Mouse (Mus musculus) midbrain, embryonic 14.5 days (tissue): ENCODE measurements at regions not wholly inside any gene's neighbourhood (a gene's known extent, or its start where the extent isn't known, plus 50 kb on each side); places are given as distances from the start of the nearest gene placed in this dataset.

Source experiments
- ATAC-seq: fragments of 200-750 bp; cut with Nextera tagmentation; 2 replicates; pipeline ENCODE4 v1.8.0; 2017; ENCODE audit warnings: moderate number of reproducible peaks, moderate library complexity; ENCODE audit not compliant: low FRiP score, low TSS enrichment
- DNase-seq: peaks from one replicate; pipeline ENCODE4 v3.0.0-alpha.2; 2015
- H3K27ac ChIP-seq: fragments of 300-500 bp; sonication (generic); replicated peaks from 2 replicates; pipeline ENCODE4 v1.5.1; 2014; ENCODE audit warnings: mild to moderate bottlenecking, low read depth, low read length, moderate library complexity
- H3K27me3 ChIP-seq: fragments of 300-500 bp; sonication (generic); 2 replicates; pipeline ENCODE4 v1.6.1; 2014; ENCODE audit warnings: low read length, control low read depth, mixed read lengths; ENCODE audit not compliant: control insufficient read depth, insufficient read depth
- H3K36me3 ChIP-seq: fragments of 300-500 bp; sonication (generic); 2 replicates; pipeline ENCODE4 v1.6.1; 2014; ENCODE audit warnings: low read length, control low read depth; ENCODE audit not compliant: control insufficient read depth, insufficient read depth
- H3K4me1 ChIP-seq: fragments of 300-500 bp; sonication (generic); 2 replicates; pipeline ENCODE4 v1.6.1; 2014; ENCODE audit warnings: mild to moderate bottlenecking, antibody characterized with exemption, low read length, control low read depth; ENCODE audit not compliant: control insufficient read depth, insufficient read depth
- H3K4me2 ChIP-seq: fragments of 300-500 bp; sonication (generic); 2 replicates; pipeline ENCODE4 v1.6.1; 2014; ENCODE audit warnings: mild to moderate bottlenecking, low read length, moderate library complexity
- H3K4me3 ChIP-seq: fragments of 300-500 bp; sonication (generic); replicated peaks from 2 replicates; pipeline ENCODE4 v1.5.1; 2014; ENCODE audit warnings: low read depth, low read length
- H3K9ac ChIP-seq: fragments of 300-500 bp; sonication (generic); replicated peaks from 2 replicates; pipeline ENCODE4 v1.6.1; 2014; ENCODE audit warnings: mild to moderate bottlenecking, low read length, moderate library complexity
- H3K9me3 ChIP-seq: fragments of 300-500 bp; sonication (generic); 2 replicates; pipeline ENCODE4 v1.6.1; 2016; ENCODE audit warnings: low read length, control low read depth, mixed read lengths; ENCODE audit not compliant: control insufficient read depth
- WGBS: fragments of 180-500 bp; shearing (Covaris S2); extraction: QIAGEN DNeasy Blood & Tissue Kit; methylation state at CpG from one replicate; pipeline ENCODE4 v1.1.7; 2014; 5-methylcytosine and 5-hydroxymethylcytosine counted together

DNA sequence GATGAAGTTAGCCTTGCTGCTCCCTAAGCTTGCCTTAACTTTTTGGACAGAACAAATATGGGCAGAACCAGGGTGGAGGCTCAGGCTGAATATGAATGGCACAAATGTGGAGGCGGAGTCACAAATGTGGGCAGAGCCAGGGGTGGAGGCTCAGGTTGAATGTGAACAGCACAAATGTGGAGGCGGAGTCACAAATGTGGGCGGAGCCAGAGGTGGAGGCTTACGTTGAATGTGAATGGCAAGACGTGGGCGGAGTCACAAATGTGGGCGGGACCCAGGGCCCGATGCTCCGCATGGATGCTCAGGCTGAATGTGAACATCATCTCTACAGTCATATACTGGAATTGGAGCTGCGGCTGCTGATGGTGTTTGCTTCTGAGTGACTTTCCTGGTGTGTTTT is 420.0 kb downstream of the Cdh26 start:
- DNase-seq (peak; percentile 58), ATAC-seq (peak; percentile 31; the same call in 1 of the 2 replicates)
- Histone ChIP-seq H3K4me1 (peaks cover 24% of the 10 kb centered on the region; the same call in 1 of the 2 replicates), H3K9me3 (no peaks in the 10 kb centered on the region), H3K36me3 (no peaks in the 10 kb centered on the region), H3K4me3 (no peak overlapping the region), H3K9ac (no peak overlapping the region), H3K27me3 (no peaks in the 10 kb centered on the region), H3K27ac (0 out of 2 replicates have a peak overlapping the region, but pooled peaks have one; percentile 60), H3K4me2 (no peak overlapping the region; the same call in 1 of the 2 replicates)
- WGBS = 78% methylated on average over 10 of the region's 10 CpGs

DNA sequence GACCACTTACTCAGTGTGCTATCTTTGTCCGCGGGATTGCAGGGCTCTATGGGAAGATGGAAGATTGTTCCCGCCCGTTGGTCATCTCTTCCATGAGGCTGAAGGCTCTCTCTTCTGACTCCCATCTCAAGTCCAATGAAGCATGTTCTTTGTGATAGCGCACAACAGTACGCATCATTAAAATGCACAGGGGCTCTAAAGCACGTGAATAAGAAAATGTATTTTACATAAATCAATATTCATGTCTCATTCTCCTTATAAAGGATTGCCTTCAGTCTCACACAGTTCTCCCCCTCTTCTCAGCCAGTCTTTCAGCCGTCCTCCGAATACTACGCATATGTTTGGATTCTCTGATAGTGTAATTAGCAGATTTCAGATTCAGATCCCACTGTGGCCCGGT is 420.4 kb downstream of the Cdh26 start:
- WGBS = 32% methylated on average over 11 of the region's 11 CpGs
- ATAC-seq (peak; percentile 55; the same call in 1 of the 2 replicates), DNase-seq (peak; percentile 61)
- no peaks in the 10 kb centered on the region for H3K36me3 ChIP-seq
- H3K27me3 ChIP-seq = no peaks in the 10 kb centered on the region
- peak overlapping the region; percentile 18; the same call in 1 of the 2 replicates for H3K4me2 ChIP-seq
- no peak overlapping the region for H3K4me3 ChIP-seq
- H3K9me3 ChIP-seq = no peaks in the 10 kb centered on the region
- peaks cover 24% of the 10 kb centered on the region; the same call in 1 of the 2 replicates for H3K4me1 ChIP-seq
- no peak overlapping the region for H3K9ac ChIP-seq
- H3K27ac ChIP-seq = peak overlapping the region; percentile 60

DNA sequence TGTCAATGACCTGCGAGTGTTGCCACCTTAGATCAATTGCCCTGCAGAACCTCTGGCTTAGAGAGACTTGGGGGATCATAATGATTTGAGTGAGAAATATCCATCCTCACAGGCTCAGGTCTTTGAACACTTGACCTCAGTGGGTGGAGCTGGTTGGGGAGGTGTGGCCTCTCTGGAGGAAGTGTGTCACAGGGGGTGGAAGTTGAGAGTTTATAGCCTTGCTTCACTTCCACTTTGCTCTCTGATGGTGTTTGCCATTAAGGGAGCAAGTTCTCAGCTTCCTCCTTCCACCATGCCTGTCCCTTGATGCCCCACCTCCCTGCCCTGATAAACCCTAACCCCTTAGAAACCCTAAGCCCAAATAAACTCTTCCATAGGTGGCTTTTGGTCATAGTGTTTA is 423.7 kb downstream of the Cdh26 start:
- Histone ChIP-seq H3K9me3 (no peaks in the 10 kb centered on the region), H3K4me3 (no peak overlapping the region), H3K36me3 (no peaks in the 10 kb centered on the region), H3K27me3 (no peaks in the 10 kb centered on the region), H3K4me1 (peaks cover 24% of the 10 kb centered on the region; the same call in 1 of the 2 replicates), H3K9ac (no peak overlapping the region), H3K4me2 (no peak overlapping the region), H3K27ac (no peak overlapping the region)
- no peak for DNase-seq
- WGBS = 81% methylated on average over 1 of the region's 1 CpGs
- ATAC-seq = no peak

DNA sequence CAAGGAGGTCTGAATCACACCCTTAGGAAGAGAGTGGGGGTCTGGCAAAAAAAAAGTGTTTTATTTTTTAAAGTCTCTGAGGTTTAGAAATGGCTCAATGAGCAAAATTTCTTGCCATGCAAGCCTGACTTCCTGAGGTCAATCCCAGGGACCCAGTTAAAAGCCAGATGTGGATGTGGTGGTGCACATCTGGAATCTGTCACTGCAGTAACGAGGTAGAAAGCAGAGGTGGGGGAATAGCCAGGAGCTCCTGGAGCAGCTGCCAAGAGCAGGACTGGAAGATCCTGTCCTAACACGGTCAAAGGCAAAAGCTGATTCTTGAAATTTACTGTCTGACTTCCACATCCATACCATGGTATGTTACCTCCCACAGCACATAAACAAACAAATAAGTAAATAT is 424.4 kb downstream of the Cdh26 start:
- 65% methylated on average over 2 of the region's 2 CpGs for WGBS
- ATAC-seq (no peak), DNase-seq (no peak)

DNA sequence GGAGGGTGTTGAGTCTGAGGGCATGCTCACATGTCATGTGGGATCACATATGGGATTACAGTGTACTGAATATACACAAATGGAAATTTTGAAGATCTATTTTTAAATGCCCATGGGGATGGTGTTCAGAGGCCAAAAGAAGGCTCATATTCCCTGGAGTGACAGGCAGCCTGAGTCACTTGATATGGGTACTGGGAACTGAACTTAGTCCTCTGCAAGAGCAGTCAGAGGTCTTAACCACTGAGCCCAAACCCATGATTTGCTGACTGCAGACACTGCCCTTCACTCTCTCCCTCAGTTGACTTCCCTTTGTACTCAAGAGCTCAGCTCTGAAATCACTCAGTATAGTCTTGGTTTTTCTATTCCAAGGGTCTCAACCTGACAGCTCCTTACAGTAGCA is 432.3 kb downstream of the Cdh26 start:
- no peak for ATAC-seq
- no peak overlapping the region for H3K4me2 ChIP-seq
- DNase-seq = no peak

More for the DNA sequence above, 424.4 kb downstream of the Cdh26 start:
- no peak overlapping the region for H3K4me2 ChIP-seq
- H3K9ac ChIP-seq = no peak overlapping the region
- peaks cover 24% of the 10 kb centered on the region; the same call in 1 of the 2 replicates for H3K4me1 ChIP-seq
- H3K27me3 ChIP-seq = no peaks in the 10 kb centered on the region
- no peaks in the 10 kb centered on the region for H3K9me3 ChIP-seq
- H3K27ac ChIP-seq = no peak overlapping the region
- H3K4me3 ChIP-seq = no peak overlapping the region
- H3K36me3 ChIP-seq = no peaks in the 10 kb centered on the region

DNA sequence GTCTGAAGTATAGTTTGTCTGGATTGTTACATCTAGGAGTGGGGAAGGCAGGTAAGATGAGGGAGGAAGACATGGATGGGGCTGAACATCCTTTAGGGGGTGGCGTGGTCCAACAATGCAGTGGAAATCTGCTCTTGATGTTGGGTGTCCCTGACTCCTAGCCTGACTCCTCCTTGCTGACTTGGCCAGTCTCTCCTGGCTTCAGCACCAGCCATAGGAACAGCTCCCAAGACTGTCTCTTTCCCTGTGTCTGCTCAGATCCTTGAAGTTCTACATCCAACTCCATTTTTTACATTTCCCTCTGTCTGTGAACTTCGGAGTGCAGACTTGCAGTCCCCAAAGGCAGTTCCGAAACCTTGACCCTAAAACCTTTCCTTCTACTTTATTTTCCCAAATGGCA is 436.8 kb downstream of the Cdh26 start:
- Histone ChIP-seq H3K9me3 (no peaks in the 10 kb centered on the region), H3K27ac (no peak overlapping the region), H3K4me1 (no peaks in the 10 kb centered on the region), H3K27me3 (no peaks in the 10 kb centered on the region), H3K4me3 (no peak overlapping the region), H3K36me3 (no peaks in the 10 kb centered on the region), H3K4me2 (no peak overlapping the region), H3K9ac (no peak overlapping the region)
- ATAC-seq (no peak), DNase-seq (no peak)
- WGBS = 77% methylated on average over 3 of the region's 3 CpGs

More for the DNA sequence above, 432.3 kb downstream of the Cdh26 start:
- Histone ChIP-seq H3K36me3 (no peaks in the 10 kb centered on the region), H3K27ac (no peak overlapping the region), H3K4me1 (no peaks in the 10 kb centered on the region), H3K9ac (no peak overlapping the region), H3K4me3 (no peak overlapping the region), H3K27me3 (no peaks in the 10 kb centered on the region), H3K9me3 (no peaks in the 10 kb centered on the region)

DNA sequence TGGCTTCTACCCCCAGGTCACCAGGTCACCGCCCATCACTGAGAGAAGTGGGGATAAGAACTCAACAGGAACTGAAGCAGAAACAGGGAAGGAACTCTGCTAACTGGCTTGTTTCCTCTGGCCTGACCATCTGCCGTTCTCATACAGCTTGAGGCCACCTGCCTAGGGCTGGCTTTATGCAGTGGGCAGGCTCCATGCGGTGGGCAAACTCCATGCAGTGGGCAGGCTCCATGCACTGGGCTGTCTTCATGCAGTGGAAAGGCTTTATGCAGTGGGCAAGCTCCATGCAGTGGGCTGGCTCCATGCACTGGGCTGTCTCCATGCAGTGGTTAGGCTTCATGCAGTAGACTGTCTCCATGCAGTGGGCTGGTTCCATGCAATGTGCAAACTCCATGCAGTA is 438.8 kb downstream of the Cdh26 start:
- H3K36me3 ChIP-seq = no peaks in the 10 kb centered on the region
- H3K9ac ChIP-seq = no peak overlapping the region
- ATAC-seq (no peak), DNase-seq (no peak)
- H3K9me3 ChIP-seq = no peaks in the 10 kb centered on the region
- no peak overlapping the region for H3K4me2 ChIP-seq
- 79% methylated on average over 3 of the region's 3 CpGs for WGBS
- no peaks in the 10 kb centered on the region for H3K4me1 ChIP-seq
- no peaks in the 10 kb centered on the region for H3K27me3 ChIP-seq
- H3K4me3 ChIP-seq = no peak overlapping the region
- no peak overlapping the region for H3K27ac ChIP-seq

DNA sequence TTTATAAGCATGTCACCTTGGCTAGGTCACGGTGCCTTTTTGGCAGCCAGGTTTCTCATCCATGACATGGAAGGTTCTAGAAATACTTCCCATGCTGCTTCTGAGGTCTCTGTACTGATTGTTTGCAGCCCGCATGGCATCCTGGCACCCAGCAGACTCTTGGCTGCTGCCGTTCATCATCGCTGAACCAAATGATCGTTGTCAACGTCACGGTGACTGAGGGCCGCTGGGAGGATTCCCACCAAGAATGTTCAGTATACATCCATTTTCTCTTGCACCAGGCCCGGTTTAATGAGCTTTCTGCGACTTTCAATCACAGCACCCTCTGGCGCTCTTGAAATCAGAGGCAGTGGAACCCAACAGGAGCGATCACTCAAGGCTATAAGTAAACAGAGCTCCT is 448.1 kb downstream of the Cdh26 start:
- H3K4me3 ChIP-seq = no peak overlapping the region
- no peak overlapping the region for H3K4me2 ChIP-seq
- H3K4me1 ChIP-seq = no peaks in the 10 kb centered on the region
- H3K36me3 ChIP-seq = no peaks in the 10 kb centered on the region
- H3K9me3 ChIP-seq = no peaks in the 10 kb centered on the region
- H3K9ac ChIP-seq = no peak overlapping the region
- no peaks in the 10 kb centered on the region for H3K27me3 ChIP-seq
- no peak for ATAC-seq
- no peak overlapping the region for H3K27ac ChIP-seq
- DNase-seq = no peak
- 89% methylated on average over 12 of the region's 12 CpGs for WGBS

DNA sequence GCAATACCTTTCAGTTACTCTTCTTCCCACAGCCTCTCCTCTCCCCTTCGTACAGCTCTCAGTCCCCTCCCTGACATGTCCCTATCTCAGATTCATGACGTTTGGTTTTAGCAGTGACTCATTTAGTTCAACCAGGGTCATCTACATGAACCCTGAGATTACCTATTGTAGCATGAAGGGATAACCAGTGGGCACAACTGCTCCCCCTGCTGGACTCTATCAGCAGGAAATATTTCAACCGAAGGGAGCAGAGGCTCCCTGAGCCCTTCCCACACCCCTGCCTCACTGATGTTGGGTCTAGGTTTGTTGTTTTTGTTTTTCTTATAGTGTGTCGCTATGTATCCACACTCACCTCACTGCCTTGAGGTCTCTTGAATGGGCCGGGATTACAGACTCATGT is 455.4 kb downstream of the Cdh26 start:
- H3K4me1 ChIP-seq = no peaks in the 10 kb centered on the region
- no peak overlapping the region for H3K27ac ChIP-seq
- no peaks in the 10 kb centered on the region for H3K27me3 ChIP-seq
- WGBS = 56% methylated on average over 5 of the region's 5 CpGs
- H3K9ac ChIP-seq = no peak overlapping the region
- ATAC-seq (no peak), DNase-seq (peak; percentile 48)
- no peak overlapping the region for H3K4me3 ChIP-seq
- no peak overlapping the region for H3K4me2 ChIP-seq
- no peaks in the 10 kb centered on the region for H3K36me3 ChIP-seq
- H3K9me3 ChIP-seq = no peaks in the 10 kb centered on the region
